Mouse (Mus musculus) liver, embryonic 16.5 days (tissue): Measurements from ENCODE around the gene Cntrl. TPM values are rescaled to one million over a fixed set of nuclear protein-coding genes. Genes with fewer than 3 reads are reported as not detected.

Experiments used
- ATAC-seq: fragments of 200-750 bp; cut with Nextera tagmentation; 2 replicates; pipeline ENCODE4 v1.8.0; 2017; ENCODE audit warnings: low read depth, mild to moderate bottlenecking, moderate number of reproducible peaks, moderate library complexity
- H3K27ac ChIP-seq: fragments of 300-500 bp; sonication (generic); 2 replicates; pipeline ENCODE4 v1.5.1; 2014; ENCODE audit warnings: mild to moderate bottlenecking, low read length
- H3K27me3 ChIP-seq: fragments of 300-500 bp; sonication (generic); 2 replicates; pipeline ENCODE4 v1.6.1; 2014; ENCODE audit warnings: low read depth, low read length, mixed read lengths; ENCODE audit not compliant: control insufficient read depth, insufficient read depth
- H3K36me3 ChIP-seq: fragments of 300-500 bp; sonication (generic); 2 replicates; pipeline ENCODE4 v1.6.1; 2014; ENCODE audit warnings: mild to moderate bottlenecking; ENCODE audit not compliant: control insufficient read depth, insufficient read depth
- H3K4me1 ChIP-seq: fragments of 300-500 bp; sonication (generic); 2 replicates; pipeline ENCODE4 v1.6.1; 2014; ENCODE audit warnings: low read depth, low read length, mixed read lengths; ENCODE audit not compliant: control insufficient read depth
- H3K4me2 ChIP-seq: fragments of 300-500 bp; sonication (generic); 2 replicates; pipeline ENCODE4 v1.6.1; 2014; ENCODE audit warnings: low read depth, low read length, mixed read lengths
- H3K4me3 ChIP-seq: fragments of 300-500 bp; sonication (generic); 2 replicates; pipeline ENCODE4 v1.5.1; 2014; ENCODE audit warnings: low read depth, mild to moderate bottlenecking, low read length
- H3K9ac ChIP-seq: fragments of 300-500 bp; sonication (generic); 2 replicates; pipeline ENCODE4 v1.6.1; 2014; ENCODE audit warnings: low read depth, low read length
- H3K9me3 ChIP-seq: fragments of 300-500 bp; sonication (generic); replicated peaks from 2 replicates; pipeline ENCODE4 v1.6.1; 2016; ENCODE audit warnings: low read length; ENCODE audit not compliant: control insufficient read depth
- WGBS: fragments of 180-500 bp; shearing (Covaris S2); extraction: QIAGEN DNeasy Blood & Tissue Kit; methylation state at CpG from one replicate; pipeline ENCODE4 v1.1.7; 2014; ENCODE audit not compliant: insufficient replicate concordance; 5-methylcytosine and 5-hydroxymethylcytosine counted together
- polyA plus RNA-seq: library from polyadenylated mRNA; unstranded; fragments of >200 nt; fragmentation: Nextera tagmentation; extraction: Ambion mirVana; gene quantifications from 2 replicates; pipeline ENCODE4 v1.2.1, GENCODE M21; 2015

The Cntrl gene
- polyA plus RNA-seq: 7.9 and 8.4 TPM in 2 replicates

GRCm38 (mm10) chr2:35109141-35109923, at the start of gene Cntrl:
Gene Cntrl, plus strand, starts transcription at chr2:35109492.
- WGBS: under 1% methylated on average over 62 of the region's 62 CpGs
- Histone ChIP-seq H3K9me3 (no peaks in the 10 kb centered on the region), H3K27me3 (no peaks in the 10 kb centered on the region), H3K9ac (peak within 1 kb of the TSS; percentile 88), H3K36me3 (no peaks in the 10 kb centered on the region; the same call in 1 of the 2 replicates), H3K4me3 (peak within 1 kb of the TSS; percentile 92), H3K4me1 (peaks cover 15% of the 10 kb centered on the region), H3K4me2 (peak within 1 kb of the TSS; percentile 93), H3K27ac (peak within 1 kb of the TSS; percentile 92)
- peak; percentile 91 for ATAC-seq

- no peaks in the 10 kb centered on the region; the same call in 1 of the 2 replicates for H3K4me1 ChIP-seq
- no peaks in the 10 kb centered on the region for H3K36me3 ChIP-seq
- ATAC-seq: peak; percentile 64
- H3K27me3 ChIP-seq: no peaks in the 10 kb centered on the region
- WGBS: 57% methylated on average over 5 of the region's 5 CpGs
- H3K9me3 ChIP-seq: no peaks in the 10 kb centered on the region
- H3K4me2 ChIP-seq: peak overlapping the region; percentile 47
- no peak overlapping the region for H3K27ac ChIP-seq
- no peak overlapping the region for H3K9ac ChIP-seq
- peak overlapping the region; percentile 18; the same call in 1 of the 2 replicates for H3K4me3 ChIP-seq
These were observed 49.0 kb upstream of the Cntrl start for GRCm38 (mm10) chr2:35060256-35060655.

- Histone ChIP-seq H3K4me1 (no peaks in the 10 kb centered on the region; the same call in 1 of the 2 replicates), H3K27me3 (no peaks in the 10 kb centered on the region), H3K9ac (peak overlapping the region; percentile 30; the same call in 1 of the 2 replicates), H3K4me3 (peak overlapping the region; percentile 44), H3K27ac (peak overlapping the region; percentile 64), H3K36me3 (no peaks in the 10 kb centered on the region), H3K4me2 (0 out of 2 replicates have a peak overlapping the region, but pooled peaks have one; percentile 26), H3K9me3 (no peaks in the 10 kb centered on the region)
- WGBS: 34% methylated on average over 6 of the region's 6 CpGs
- ATAC-seq: no peak
These were observed 48.4 kb upstream of the Cntrl start for GRCm38 (mm10) chr2:35060897-35061296.

- Histone ChIP-seq H3K9ac (peak within 1 kb of the TSS; percentile 30; the same call in 1 of the 2 replicates), H3K9me3 (no peaks in the 10 kb centered on the region), H3K27me3 (no peaks in the 10 kb centered on the region), H3K36me3 (no peaks in the 10 kb centered on the region), H3K4me1 (no peaks in the 10 kb centered on the region; the same call in 1 of the 2 replicates), H3K4me3 (peak within 1 kb of the TSS; percentile 44), H3K4me2 (peak within 1 kb of the TSS; percentile 47; the same call in 1 of the 2 replicates), H3K27ac (peak within 1 kb of the TSS; percentile 64)
- no peak for ATAC-seq
- WGBS: 55% methylated on average over 5 of the region's 5 CpGs
These were observed 48.0 kb upstream of the Cntrl start, which contains the start of gene Hc for GRCm38 (mm10) chr2:35061338-35061737. Gene Hc, minus strand, starts transcription at chr2:35061438.

- 51% methylated on average over 6 of the region's 6 CpGs for WGBS
- Histone ChIP-seq H3K4me1 (no peaks in the 10 kb centered on the region; the same call in 1 of the 2 replicates), H3K9ac (no peak overlapping the region), H3K27me3 (no peaks in the 10 kb centered on the region), H3K9me3 (no peaks in the 10 kb centered on the region), H3K4me3 (no peak overlapping the region), H3K4me2 (peak overlapping the region; percentile 25; the same call in 1 of the 2 replicates), H3K36me3 (no peaks in the 10 kb centered on the region), H3K27ac (peak overlapping the region; percentile 63)
- peak; percentile 56; the same call in 1 of the 2 replicates for ATAC-seq
These were observed 45.8 kb upstream of the Cntrl start for GRCm38 (mm10) chr2:35063333-35064030.

GRCm38 (mm10) chr2:35066525-35067082, 42.7 kb upstream of the Cntrl start:
- H3K27me3 ChIP-seq: no peaks in the 10 kb centered on the region
- no peak overlapping the region for H3K27ac ChIP-seq
- no peaks in the 10 kb centered on the region for H3K9me3 ChIP-seq
- H3K4me2 ChIP-seq: no peak overlapping the region
- no peaks in the 10 kb centered on the region for H3K36me3 ChIP-seq
- H3K9ac ChIP-seq: no peak overlapping the region
- H3K4me1 ChIP-seq: no peaks in the 10 kb centered on the region; the same call in 1 of the 2 replicates
- ATAC-seq: no peak
- 74% methylated on average over 13 of the region's 13 CpGs for whole genome bisulfite sequencing
- no peak overlapping the region for H3K4me3 ChIP-seq

- H3K27me3 ChIP-seq: no peaks in the 10 kb centered on the region
- no peaks in the 10 kb centered on the region for H3K9me3 ChIP-seq
- H3K4me3 ChIP-seq: no peak overlapping the region
- H3K27ac ChIP-seq: no peak overlapping the region
- H3K4me2 ChIP-seq: no peak overlapping the region
- WGBS: 69% methylated on average over 11 of the region's 11 CpGs
- H3K4me1 ChIP-seq: no peaks in the 10 kb centered on the region; the same call in 1 of the 2 replicates
- no peaks in the 10 kb centered on the region for H3K36me3 ChIP-seq
- no peak overlapping the region for H3K9ac ChIP-seq
- ATAC-seq: no peak
These were observed 42.2 kb upstream of the Cntrl start for GRCm38 (mm10) chr2:35067117-35067516.

- peak overlapping the region; percentile 10; the same call in 1 of the 2 replicates for H3K27ac ChIP-seq
- 71% methylated on average over 1 of the region's 1 CpGs for WGBS
- no peak overlapping the region for H3K4me2 ChIP-seq
- H3K4me3 ChIP-seq: no peak overlapping the region
- no peak overlapping the region for H3K9ac ChIP-seq
- no peaks in the 10 kb centered on the region for H3K27me3 ChIP-seq
- no peaks in the 10 kb centered on the region for H3K9me3 ChIP-seq
- peak; percentile 53; the same call in 1 of the 2 replicates for ATAC-seq
- H3K4me1 ChIP-seq: no peaks in the 10 kb centered on the region; the same call in 1 of the 2 replicates
- no peaks in the 10 kb centered on the region for H3K36me3 ChIP-seq
These were observed 40.2 kb upstream of the Cntrl start for GRCm38 (mm10) chr2:35069124-35069523.
